Mouse (Mus musculus): ENCODE results near the gene Abhd17a.

DNA sequence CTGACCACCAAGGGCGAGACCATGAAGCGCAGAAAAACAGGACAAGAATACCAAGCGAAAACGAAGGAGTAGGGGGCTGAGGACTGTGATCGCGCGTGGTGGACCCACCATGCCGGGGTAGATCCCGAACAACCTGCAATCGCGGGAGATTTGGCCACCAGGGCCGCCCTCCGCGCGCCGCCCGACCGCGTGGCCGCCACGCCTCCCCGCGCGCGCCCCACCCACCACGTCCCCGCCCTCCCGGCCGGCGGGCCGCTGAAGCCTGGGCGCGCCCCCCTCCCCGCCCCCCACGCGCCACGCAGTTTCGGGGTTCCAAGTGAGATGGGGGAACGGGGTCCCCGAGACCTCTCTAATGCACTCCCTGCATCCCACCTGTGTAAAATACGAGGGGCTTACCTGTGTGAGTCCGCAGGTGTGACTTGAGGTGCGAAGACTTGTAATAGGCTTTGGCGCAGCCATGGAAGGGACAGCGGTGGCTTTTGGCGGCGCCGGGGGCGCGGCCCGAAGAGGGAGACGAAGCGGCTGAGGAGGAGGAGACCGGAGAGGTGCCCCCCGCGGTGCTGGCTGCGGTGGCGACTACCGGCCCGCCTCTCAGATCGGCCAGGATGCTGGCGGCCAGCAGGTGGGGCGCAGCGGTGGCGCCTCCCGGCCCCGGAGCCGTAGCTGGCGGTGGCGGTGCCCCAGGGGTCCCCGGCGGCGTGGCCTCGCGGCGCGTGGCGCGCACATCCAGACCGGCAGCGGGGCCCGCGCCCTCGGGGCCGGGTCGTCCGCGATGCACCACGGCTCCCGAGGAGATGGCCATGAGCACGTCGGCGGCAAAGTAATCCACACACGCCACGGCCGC, 13.6 kb downstream of the Abhd17a start:
- no peak for TF ChIP-seq CTCF (IDR thresholded peaks at IDR 0.05)
- no peak for TF ChIP-seq EP300 (IDR thresholded peaks at IDR 0.05)
